Mouse (Mus musculus): ENCODE results near the gene Slc22a23.

- TF ChIP-seq HCFC1 (IDR thresholded peaks at IDR 0.05; ENCODE audit: borderline replicate concordance, insufficient read depth, low read length) (no peak), CHD2 (IDR thresholded peaks at IDR 0.05; ENCODE audit: low read depth, low read length) (no peak), ZNF384 (IDR thresholded peaks at IDR 0.05; ENCODE audit: low read depth, low read length) (no peak), MAFK (IDR thresholded peaks at IDR 0.05; ENCODE audit: insufficient read depth, low read depth, low read length) (no peak), ZC3H11A (IDR thresholded peaks at IDR 0.05; ENCODE audit: borderline replicate concordance, low read depth, low read length) (no peak)
Measured at GRCm38 (mm10) chr13:34266067-34266466, 78.9 kb downstream of the Slc22a23 start.

Measured in ES-E14 (cell line).